26 mouse cellular contexts compared by ENCODE assay signal in genomic region chr1:5297627-5298026, GRCm38 (mm10).
"Had no signal": no experiment of that assay in that cellular context is flagged by ENCODE, and none has a peak within 500 bp of the region (broad histone marks: within the 10 kb centered on the region; RNA-seq: fewer than 3 reads in every experiment).

No protein-coding gene starts in this region.

- ATAC-seq: hindbrain, postnatal 0 days; intestine, embryonic 16.5 days had no signal

- H3K4me3 ChIP-seq: gastrocnemius, adult 2 months; heart, embryonic 10.5 days; heart, embryonic 12.5 days; hindbrain, embryonic 13.5 days; hindbrain, embryonic 15.5 days; kidney, embryonic 15.5 days; left cerebral cortex, adult 2 months; limb, embryonic 10.5 days; limb, embryonic 12.5 days; liver, embryonic 13.5 days; liver, embryonic 15.5 days had no signal

- H3K9me3 ChIP-seq: heart, embryonic 10.5 days; heart, embryonic 12.5 days; hindbrain, embryonic 13.5 days; hindbrain, embryonic 15.5 days; kidney, embryonic 15.5 days; limb, embryonic 10.5 days; limb, embryonic 12.5 days; liver, embryonic 13.5 days; liver, embryonic 15.5 days had no signal

- H3K9ac ChIP-seq: heart, embryonic 12.5 days; hindbrain, embryonic 13.5 days; hindbrain, embryonic 15.5 days; kidney, embryonic 15.5 days; limb, embryonic 12.5 days; liver, embryonic 13.5 days; liver, embryonic 15.5 days had no signal

- DNase-seq: gastrocnemius, adult 2 months; gastrocnemius, postnatal 10 days; gastrocnemius, postnatal 25 days; heart, adult 18-20 months; kidney, adult 11 months; kidney, adult 2 months; kidney, adult 9 months; kidney, postnatal 14 days; kidney, postnatal 36 days; layer of hippocampus, adult 9-11 months; layer of hippocampus, postnatal 36 days; liver; liver, embryonic 13.5 days had no signal

- H3K36me3 ChIP-seq: heart, embryonic 10.5 days; heart, embryonic 12.5 days; hindbrain, embryonic 13.5 days; hindbrain, embryonic 15.5 days; kidney, embryonic 15.5 days; limb, embryonic 10.5 days; limb, embryonic 12.5 days; liver, embryonic 13.5 days; liver, embryonic 15.5 days had no signal

- H3K4me1 ChIP-seq: heart, embryonic 10.5 days; heart, embryonic 12.5 days; hindbrain, embryonic 13.5 days; hindbrain, embryonic 15.5 days; kidney, embryonic 15.5 days; limb, embryonic 10.5 days; limb, embryonic 12.5 days; liver, embryonic 13.5 days; liver, embryonic 15.5 days had no signal

- H3K4me2 ChIP-seq: heart, embryonic 12.5 days; hindbrain, embryonic 13.5 days; hindbrain, embryonic 15.5 days; kidney, embryonic 15.5 days; limb, embryonic 12.5 days; liver, embryonic 11.5 days; liver, embryonic 13.5 days; liver, embryonic 15.5 days had no signal

- H3K27me3 ChIP-seq: heart, embryonic 12.5 days; hindbrain, embryonic 13.5 days; hindbrain, embryonic 15.5 days; kidney, embryonic 15.5 days; limb, embryonic 12.5 days; liver, embryonic 13.5 days; liver, embryonic 15.5 days had no signal

- H3K27ac ChIP-seq: gastrocnemius, adult 2 months; heart, embryonic 10.5 days; hindbrain, embryonic 13.5 days; hindbrain, embryonic 15.5 days; hindbrain, postnatal 0 days; kidney, embryonic 15.5 days; kidney, postnatal 0 days; left cerebral cortex, adult 2 months; limb, embryonic 10.5 days; limb, embryonic 12.5 days; liver, embryonic 13.5 days; liver, embryonic 15.5 days had no signal
